Mouse (Mus musculus) liver, postnatal 0 days (tissue): Measurements from ENCODE around the gene Zc3h18. TPM values are rescaled to one million over a fixed set of nuclear protein-coding genes. Genes with fewer than 3 reads are reported as not detected.

ENCODE experiments used
- ATAC-seq: fragments of 200-750 bp; cut with Nextera tagmentation; 2 replicates; pipeline ENCODE4 v1.8.0; 2017; ENCODE audit warnings: mild to moderate bottlenecking, moderate library complexity
- DNase-seq: peaks from one replicate; pipeline ENCODE4 v3.0.0-alpha.2; 2016
- H3K27ac ChIP-seq: fragments of 300-500 bp; sonication (generic); 2 replicates; pipeline ENCODE4 v1.5.1; 2014; ENCODE audit warnings: antibody characterized with exemption, moderate library complexity, mild to moderate bottlenecking, low read depth
- H3K27me3 ChIP-seq: fragments of 300-500 bp; sonication (generic); 2 replicates; pipeline ENCODE4 v1.6.1; 2014; ENCODE audit warnings: low read length, control low read depth, mixed read lengths; ENCODE audit not compliant: insufficient read depth
- H3K36me3 ChIP-seq: fragments of 300-500 bp; sonication (generic); replicated peaks from 2 replicates; pipeline ENCODE4 v1.6.1; 2014; ENCODE audit warnings: mild to moderate bottlenecking, control low read depth, low read length, moderate library complexity, mixed read lengths; ENCODE audit not compliant: insufficient read depth
- H3K4me1 ChIP-seq: fragments of 300-500 bp; sonication (generic); 2 replicates; pipeline ENCODE4 v1.6.1; 2014; ENCODE audit warnings: antibody characterized with exemption, mild to moderate bottlenecking, control low read depth; ENCODE audit not compliant: insufficient read depth
- H3K4me2 ChIP-seq: fragments of 300-500 bp; sonication (generic); 2 replicates; pipeline ENCODE4 v1.6.1; 2014; ENCODE audit warnings: low read depth, mild to moderate bottlenecking, low read length, moderate library complexity, mixed read lengths
- H3K4me3 ChIP-seq: fragments of 300-500 bp; sonication (generic); 2 replicates; pipeline ENCODE4 v1.5.1; 2014; ENCODE audit warnings: low read depth, low read length
- H3K9ac ChIP-seq: fragments of 300-500 bp; sonication (generic); replicated peaks from 2 replicates; pipeline ENCODE4 v1.6.1; 2014; ENCODE audit warnings: mild to moderate bottlenecking, moderate library complexity
- H3K9me3 ChIP-seq: fragments of 300-500 bp; sonication (generic); 2 replicates; pipeline ENCODE4 v1.6.1; 2016; ENCODE audit warnings: mild to moderate bottlenecking, control low read depth, low read length, mixed read lengths
- CTCF ChIP-seq: sonication (generic); IDR thresholded peaks from 2 replicates; pipeline ENCODE4 v1.5.1; 2016; ENCODE audit warnings: antibody characterized with exemption, low read depth
- EP300 ChIP-seq: IDR thresholded peaks from 2 replicates; pipeline ENCODE4 v1.6.1; 2016; ENCODE audit warnings: antibody characterized with exemption, low read depth, mild to moderate bottlenecking
- WGBS: fragments of 180-500 bp; shearing (Covaris S2); extraction: QIAGEN DNeasy Blood & Tissue Kit; methylation state at CpG from one replicate; pipeline ENCODE4 v1.1.7; 2014; ENCODE audit not compliant: insufficient replicate concordance; 5-methylcytosine and 5-hydroxymethylcytosine counted together
- polyA plus RNA-seq: library from polyadenylated mRNA; unstranded; fragments of >200 nt; fragmentation: Nextera tagmentation; extraction: Ambion mirVana; gene quantifications from 2 replicates; pipeline ENCODE4 v1.2.1, GENCODE M21; 2015

Zc3h18 gene
- 12.8 and 15.6 TPM in 2 replicates for polyA plus RNA-seq

DNA sequence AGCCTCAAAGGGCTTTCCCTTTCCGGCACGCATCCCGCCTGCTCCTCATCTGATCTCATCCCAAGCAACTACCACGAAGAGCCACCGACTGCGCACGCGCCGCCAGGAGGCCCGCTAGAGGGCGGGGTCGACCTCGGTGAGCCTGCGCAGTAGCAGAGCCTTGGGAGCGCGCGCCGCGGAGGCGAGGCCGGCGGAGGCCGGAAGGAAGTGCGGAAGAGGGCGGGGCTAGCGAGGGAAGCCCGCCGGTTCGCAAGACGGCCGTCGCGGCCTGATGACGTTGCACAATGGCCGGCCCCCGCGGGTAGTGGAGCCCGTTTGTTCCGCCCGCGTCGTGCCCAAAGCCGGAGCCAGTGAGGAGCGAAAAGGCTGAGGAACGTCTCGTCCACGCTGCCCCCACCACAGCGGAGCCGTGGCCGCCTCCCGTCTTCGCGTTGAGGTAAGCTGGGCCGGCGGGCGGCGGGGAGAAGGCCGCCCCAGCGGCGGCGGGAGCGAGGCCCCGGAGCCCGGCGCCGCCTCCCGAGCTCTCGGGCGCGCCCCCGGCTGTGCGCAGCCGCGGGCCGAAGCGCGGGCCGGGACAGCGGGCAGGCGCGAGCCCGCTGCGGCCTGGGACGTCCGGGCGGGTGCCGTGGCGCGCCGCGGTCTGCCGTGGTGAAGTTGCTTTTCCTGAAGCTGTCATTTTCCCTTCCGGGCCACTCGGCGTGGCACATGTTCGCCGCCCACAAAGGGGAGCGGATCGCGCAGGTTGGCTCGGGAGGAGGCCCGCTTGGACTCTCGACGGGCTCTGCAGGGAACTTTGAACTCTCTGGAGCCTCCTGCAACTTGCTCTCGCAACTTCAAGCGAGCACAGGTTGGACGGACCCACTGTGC is at the start of gene Zc3h18:
Zc3h18 (plus strand) TSS at position 245 of the 867 bp plus-strand sequence.
- H3K36me3 ChIP-seq, result peaks cover 8% of the 10 kb centered on the region
- no peaks in the 10 kb centered on the region for H3K9me3 ChIP-seq
- peak within 1 kb of the TSS; percentile 97 for H3K4me3 ChIP-seq
- under 1% methylated on average over 72 of the region's 107 CpGs for WGBS
- H3K4me1 ChIP-seq, result peaks cover 17% of the 10 kb centered on the region
- peak within 1 kb of the TSS; percentile 82 for H3K4me2 ChIP-seq
- H3K9ac ChIP-seq, result peak within 1 kb of the TSS; percentile 84
- H3K27ac ChIP-seq, result peak within 1 kb of the TSS; percentile 99
- TF ChIP-seq CTCF, result peak; percentile 76
- TF ChIP-seq EP300, result no peak
- DNase-seq (peak; percentile 100), ATAC-seq (peak; percentile 95)
- H3K27me3 ChIP-seq, result no peaks in the 10 kb centered on the region

DNA sequence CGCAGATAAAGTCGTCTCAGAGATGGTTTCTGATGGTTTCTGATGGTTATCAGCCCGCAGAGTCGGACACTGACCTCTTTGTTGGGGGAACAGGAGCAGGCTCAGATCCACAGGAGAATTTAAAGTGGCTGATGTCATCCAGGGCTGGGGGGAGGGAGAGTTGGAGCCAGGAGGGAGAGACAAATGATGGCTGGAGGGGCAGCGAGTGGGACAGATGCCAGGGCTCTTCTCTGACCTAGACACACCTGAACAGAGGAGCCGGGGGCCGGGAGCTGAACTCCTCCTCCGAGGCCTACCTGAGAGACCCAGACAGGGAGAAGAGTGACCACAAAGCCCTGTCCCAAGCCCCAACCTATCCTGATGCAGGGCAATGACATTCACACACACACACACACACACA is 47.3 kb upstream of the Zc3h18 start:
- Histone ChIP-seq H3K4me2 (peak overlapping the region; percentile 50), H3K27me3 (no peaks in the 10 kb centered on the region), H3K9ac (no peak overlapping the region; the same call in 1 of the 2 replicates), H3K9me3 (no peaks in the 10 kb centered on the region), H3K36me3 (peaks cover 66% of the 10 kb centered on the region), H3K4me1 (peaks cover 62% of the 10 kb centered on the region), H3K4me3 (no peak overlapping the region), H3K27ac (peak overlapping the region; percentile 23; the same call in 1 of the 2 replicates)
- no peak for ATAC-seq
- 72% methylated on average over 8 of the region's 8 CpGs for WGBS
- DNase-seq, result no peak
- no peak for TF ChIP-seq EP300
- no peak for TF ChIP-seq CTCF

DNA sequence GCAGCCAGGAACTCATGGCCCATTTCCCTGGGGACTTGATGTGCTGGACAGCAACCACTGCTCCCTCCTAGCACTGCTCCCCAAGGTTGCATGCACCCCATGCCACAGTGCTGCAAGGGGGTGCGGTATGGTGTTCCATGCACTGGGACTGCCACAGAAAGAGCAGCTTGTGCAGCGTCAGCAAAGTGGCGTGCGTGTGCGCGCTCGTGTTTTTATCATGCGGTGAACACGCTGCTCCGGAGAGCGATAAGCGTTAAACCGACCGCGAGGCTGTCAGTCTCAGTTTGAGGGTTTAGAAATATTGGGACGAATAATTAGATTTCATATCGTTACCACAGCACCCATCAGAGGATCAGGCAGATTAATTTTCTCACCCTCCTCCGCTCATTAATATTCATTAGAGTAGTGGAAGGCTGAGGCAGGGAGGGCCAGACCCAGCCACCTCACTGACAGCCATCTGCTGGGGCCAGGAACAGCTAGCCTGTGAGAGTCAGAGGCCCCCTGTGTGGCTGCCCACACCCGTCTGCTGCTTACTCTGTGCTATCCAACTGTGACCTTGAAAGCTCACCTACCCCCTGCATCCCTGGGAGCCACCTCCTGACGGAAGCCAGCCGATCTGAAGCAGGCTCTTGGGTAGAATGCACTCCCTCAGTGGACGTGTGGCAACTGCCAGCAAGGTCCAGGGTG is 46.7 kb upstream of the Zc3h18 start:
- peaks cover 66% of the 10 kb centered on the region for H3K36me3 ChIP-seq
- peak; percentile 10 for ATAC-seq
- no peak for DNase-seq
- H3K4me3 ChIP-seq, result no peak overlapping the region
- H3K27ac ChIP-seq, result peak overlapping the region; percentile 64
- peak overlapping the region; percentile 55 for H3K9ac ChIP-seq
- H3K9me3 ChIP-seq, result no peaks in the 10 kb centered on the region
- peaks cover 55% of the 10 kb centered on the region for H3K4me1 ChIP-seq
- H3K27me3 ChIP-seq, result no peaks in the 10 kb centered on the region
- peak overlapping the region; percentile 50 for H3K4me2 ChIP-seq
- 52% methylated on average over 22 of the region's 22 CpGs for WGBS
- TF ChIP-seq CTCF (no peak), EP300 (peak; percentile 89)

DNA sequence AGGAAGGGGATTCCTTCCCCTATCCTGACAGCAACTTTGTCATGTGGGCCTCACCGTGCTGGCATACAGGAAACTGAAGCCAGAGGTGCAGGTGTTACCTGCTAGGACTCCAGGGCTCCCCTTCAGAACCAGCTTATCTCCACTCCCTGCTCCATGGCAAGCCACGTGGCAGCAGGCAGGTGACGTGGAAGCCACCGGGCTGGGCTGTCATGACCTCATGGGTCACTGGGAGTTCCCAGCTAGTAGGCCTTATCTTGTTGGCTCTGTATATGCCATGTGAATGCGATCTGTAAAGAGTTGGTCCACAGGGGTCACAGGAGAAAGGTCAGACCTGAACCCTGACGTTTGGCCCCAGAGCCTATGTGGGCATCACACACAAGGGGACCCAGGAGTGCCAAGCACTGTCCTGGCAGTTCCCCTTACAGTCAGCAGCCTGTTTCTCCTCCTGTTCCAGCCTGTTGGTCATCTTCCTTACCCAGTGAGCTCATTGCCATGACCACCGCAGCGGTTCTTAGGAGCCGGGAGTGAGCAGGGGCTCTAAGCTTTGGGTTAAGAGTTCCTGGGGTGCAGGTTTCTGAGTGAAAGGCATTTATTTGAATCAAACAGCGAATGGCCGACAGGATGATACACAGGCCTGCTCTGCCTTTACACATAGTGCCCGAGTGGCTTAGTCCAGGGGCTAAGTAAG is 45.8 kb upstream of the Zc3h18 start:
- Histone ChIP-seq H3K9ac (peak overlapping the region; percentile 55), H3K36me3 (peaks cover 69% of the 10 kb centered on the region), H3K27ac (peak overlapping the region; percentile 64), H3K9me3 (0 out of 2 replicates have a peak, but pooled peaks cover 2% of the 10 kb centered on the region), H3K4me1 (peaks cover 47% of the 10 kb centered on the region), H3K27me3 (no peaks in the 10 kb centered on the region), H3K4me3 (no peak overlapping the region), H3K4me2 (peak overlapping the region; percentile 50)
- DNase-seq (peak; percentile 80), ATAC-seq (peak; percentile 86)
- WGBS, result 53% methylated on average over 12 of the region's 12 CpGs
- TF ChIP-seq CTCF, result no peak
- TF ChIP-seq EP300, result peak; percentile 51; the same call in 1 of the 2 replicates

DNA sequence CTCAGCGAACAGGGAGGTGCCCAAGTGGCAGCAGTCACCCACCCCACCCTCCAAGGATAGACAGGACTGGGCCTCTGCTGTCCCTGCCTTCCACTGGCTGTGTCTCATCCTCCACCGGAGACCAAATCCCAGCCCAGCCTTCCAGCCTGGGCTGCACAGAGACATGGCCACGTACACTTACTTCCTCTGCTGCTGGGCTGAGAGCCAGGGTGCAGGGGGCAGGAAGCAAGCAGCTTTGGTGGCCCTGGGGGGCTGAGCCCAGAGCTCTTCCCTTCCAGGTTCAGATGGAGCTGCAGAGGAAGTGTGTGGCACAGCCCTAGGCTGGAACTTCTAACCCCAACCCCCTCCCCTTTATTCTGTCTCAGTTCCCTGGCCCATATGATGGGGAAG is 45.3 kb upstream of the Zc3h18 start:
- Histone ChIP-seq H3K4me3 (no peak overlapping the region), H3K9me3 (0 out of 2 replicates have a peak, but pooled peaks cover 3% of the 10 kb centered on the region), H3K4me2 (0 out of 2 replicates have a peak overlapping the region, but pooled peaks have one; percentile 8), H3K9ac (0 out of 2 replicates have a peak overlapping the region, but pooled peaks have one; percentile 30), H3K36me3 (peaks cover 69% of the 10 kb centered on the region), H3K27ac (peak overlapping the region; percentile 58), H3K4me1 (peaks cover 42% of the 10 kb centered on the region), H3K27me3 (no peaks in the 10 kb centered on the region)
- DNase-seq (no peak), ATAC-seq (peak; percentile 3; the same call in 1 of the 2 replicates)
- TF ChIP-seq EP300 (no peak), CTCF (no peak)
- 49% methylated on average over 3 of the region's 3 CpGs for WGBS
